Comparison of ENCODE assay signal across 34 mouse cellular contexts in genomic region chrX:128046162-128046561, GRCm38 (mm10).
"Had no signal": no experiment of that assay in that cellular context is flagged by ENCODE, and none has a peak within 500 bp of the region (broad histone marks: within the 10 kb centered on the region; RNA-seq: fewer than 3 reads in every experiment).

No protein-coding gene starts in this region.

- H3K9ac ChIP-seq: heart, embryonic 12.5 days; heart, embryonic 13.5 days; heart, embryonic 15.5 days; hindbrain, embryonic 12.5 days; hindbrain, embryonic 13.5 days; hindbrain, embryonic 14.5 days; hindbrain, embryonic 15.5 days; intestine, embryonic 15.5 days; kidney, embryonic 15.5 days had no signal

- H3K4me1 ChIP-seq: heart, embryonic 10.5 days; heart, embryonic 12.5 days; heart, embryonic 13.5 days; heart, embryonic 15.5 days; hindbrain, embryonic 10.5 days; hindbrain, embryonic 12.5 days; hindbrain, embryonic 13.5 days; hindbrain, embryonic 15.5 days; intestine, embryonic 15.5 days; kidney, embryonic 15.5 days had no signal

- H3K36me3 ChIP-seq: heart, embryonic 10.5 days; heart, embryonic 12.5 days; heart, embryonic 13.5 days; heart, embryonic 15.5 days; hindbrain, embryonic 10.5 days; hindbrain, embryonic 12.5 days; hindbrain, embryonic 13.5 days; hindbrain, embryonic 15.5 days; intestine, embryonic 15.5 days; kidney, embryonic 15.5 days had no signal

- H3K27me3 ChIP-seq: heart, embryonic 12.5 days; heart, embryonic 13.5 days; heart, embryonic 15.5 days; hindbrain, embryonic 12.5 days; hindbrain, embryonic 13.5 days; hindbrain, embryonic 15.5 days; intestine, embryonic 15.5 days; kidney, embryonic 15.5 days had no signal

- H3K27ac ChIP-seq: heart, embryonic 10.5 days; heart, embryonic 13.5 days; heart, embryonic 15.5 days; hindbrain, embryonic 10.5 days; hindbrain, embryonic 12.5 days; hindbrain, embryonic 13.5 days; hindbrain, embryonic 14.5 days; hindbrain, embryonic 15.5 days; hindbrain, postnatal 0 days; intestine, embryonic 15.5 days; kidney, embryonic 15.5 days; kidney, postnatal 0 days; layer of hippocampus, adult 2 months; left cerebral cortex, adult 2 months had no signal

- DNase-seq: heart, postnatal 10 days; heart, postnatal 14 days; heart, postnatal 36 days; heart, postnatal 4 days; kidney, adult 11 months; kidney, adult 18-20 months; kidney, adult 2 months; kidney, adult 8-10 months; kidney, adult 9 months; kidney, postnatal 10 days; kidney, postnatal 14 days; kidney, postnatal 25 days; kidney, postnatal 36 days; kidney, postnatal 4 days; layer of hippocampus, adult 9-11 months; layer of hippocampus, postnatal 36 days had no signal

- H3K9me3 ChIP-seq: heart, embryonic 10.5 days; heart, embryonic 12.5 days; heart, embryonic 13.5 days; heart, embryonic 15.5 days; hindbrain, embryonic 10.5 days; hindbrain, embryonic 12.5 days; hindbrain, embryonic 13.5 days; hindbrain, embryonic 15.5 days; intestine, embryonic 15.5 days; kidney, embryonic 15.5 days had no signal

- H3K4me3 ChIP-seq: heart, embryonic 10.5 days; heart, embryonic 12.5 days; heart, embryonic 13.5 days; heart, embryonic 15.5 days; hindbrain, embryonic 10.5 days; hindbrain, embryonic 12.5 days; hindbrain, embryonic 13.5 days; hindbrain, embryonic 15.5 days; intestine, embryonic 15.5 days; kidney, embryonic 15.5 days; layer of hippocampus, adult 2 months; left cerebral cortex, adult 2 months had no signal

- ATAC-seq: hindbrain, embryonic 16.5 days; hindbrain, postnatal 0 days; intestine, embryonic 15.5 days; intestine, embryonic 16.5 days; intestine, postnatal 0 days had no signal
